Mouse (Mus musculus) splenic B cell, adult 2 months (primary cell): ENCODE measurements around the gene Mgme1.

ENCODE experiments used
- DNase-seq: peaks from one replicate; pipeline ENCODE4 v3.0.0-alpha.2; 2011; ENCODE audit warnings: low read depth, low spot score
- H3K27me3 ChIP-seq: 2 replicates; pipeline ENCODE4 v1.6.1; 2012; ENCODE audit warnings: mild to moderate bottlenecking, low read length, moderate library complexity, mixed read lengths; ENCODE audit not compliant: control insufficient read depth, poor library complexity, insufficient read depth, severe bottlenecking
- H3K36me3 ChIP-seq: 2 replicates; pipeline ENCODE4 v1.6.1; 2012; ENCODE audit warnings: mild to moderate bottlenecking, low read length, moderate library complexity, mixed read lengths; ENCODE audit not compliant: control insufficient read depth, poor library complexity, insufficient read depth, severe bottlenecking

Gene Mgme1

GRCm38 (mm10) chr2:144310273-144310672 lies 39.8 kb downstream of the Mgme1 start:
- no peak for DNase-seq
- H3K27me3 ChIP-seq, result no peaks in the 10 kb centered on the region
- H3K36me3 ChIP-seq, result no peaks in the 10 kb centered on the region

GRCm38 (mm10) chr2:144311372-144311771 lies 40.9 kb downstream of the Mgme1 start:
- H3K27me3 ChIP-seq, result no peaks in the 10 kb centered on the region

GRCm38 (mm10) chr2:144324218-144324617 lies 53.8 kb downstream of the Mgme1 start:
- no peaks in the 10 kb centered on the region for H3K36me3 ChIP-seq
- H3K27me3 ChIP-seq, result no peaks in the 10 kb centered on the region; the same call in 1 of the 2 replicates
- DNase-seq, result no peak

More at GRCm38 (mm10) chr2:144311372-144311771, 40.9 kb downstream of the Mgme1 start:
- DNase-seq, result no peak
- H3K36me3 ChIP-seq, result no peaks in the 10 kb centered on the region

GRCm38 (mm10) chr2:144329451-144329850 lies 59.0 kb downstream of the Mgme1 start:
- peaks cover 1% of the 10 kb centered on the region; the same call in 1 of the 2 replicates for H3K27me3 ChIP-seq
- no peaks in the 10 kb centered on the region for H3K36me3 ChIP-seq
- no peak for DNase-seq

GRCm38 (mm10) chr2:144329937-144330336 lies 59.5 kb downstream of the Mgme1 start:
- Histone ChIP-seq H3K36me3 (no peaks in the 10 kb centered on the region), H3K27me3 (peaks cover 1% of the 10 kb centered on the region; the same call in 1 of the 2 replicates)
- no peak for DNase-seq

- Histone ChIP-seq H3K36me3 (no peaks in the 10 kb centered on the region), H3K27me3 (peaks cover 1% of the 10 kb centered on the region; the same call in 1 of the 2 replicates)
- DNase-seq, result no peak
Measured at GRCm38 (mm10) chr2:144330352-144330959, 60.0 kb downstream of the Mgme1 start.
